ENCODE assay signal across 16 mouse cellular contexts in genomic region chr5:115976446-115976845, GRCm38 (mm10). TPM values are rescaled to one million over a fixed set of nuclear protein-coding genes. Genes with fewer than 3 reads are reported as not detected.
DNase-seq lines count a peak whose midpoint lies in the region; ATAC-seq and TF ChIP-seq lines count a peak whose summit lies in the region.
"Had no signal": no experiment of that assay in that cellular context is flagged by ENCODE, and none has a peak within 500 bp of the region (broad histone marks: within the 10 kb centered on the region; RNA-seq: fewer than 3 reads in every experiment).

No protein-coding gene starts in this region.

- no peak overlapping the region for H3K4me3 ChIP-seq in kidney, embryonic 16.5 days (ENCODE audit: low read length)
- H3K4me3 ChIP-seq in lung, embryonic 15.5 days: no peak overlapping the region
- H3K4me3 ChIP-seq in lung, adult 2 months (replicated peaks; ENCODE audit: extremely low read depth, low read depth, low read length): no peak overlapping the region
- H3K4me3 ChIP-seq in stomach, embryonic 15.5 days (replicated peaks): no peak overlapping the region
- no peak overlapping the region for H3K4me3 ChIP-seq in stomach, postnatal 0 days (ENCODE audit: low read depth, low read length)
- H3K4me3 ChIP-seq: embryonic facial prominence, embryonic 10.5 days; forebrain, embryonic 13.5 days; heart, adult 2 months; heart, embryonic 15.5 days had no signal

- H3K4me2 ChIP-seq in kidney, embryonic 16.5 days (replicated peaks; ENCODE audit: low read depth, low read length): no peak overlapping the region
- no peak overlapping the region for H3K4me2 ChIP-seq in lung, embryonic 15.5 days
- H3K4me2 ChIP-seq in stomach, embryonic 15.5 days: no peak overlapping the region
- H3K4me2 ChIP-seq in stomach, postnatal 0 days (replicated peaks; ENCODE audit: low read depth): no peak overlapping the region
- H3K4me2 ChIP-seq: forebrain, embryonic 13.5 days; heart, embryonic 11.5 days had no signal

- TF ChIP-seq EP300 in stomach, postnatal 0 days (optimal IDR thresholded peaks at IDR 0.05): no peak

- ATAC-seq in kidney, embryonic 16.5 days (ENCODE audit: low FRiP score, low TSS enrichment): no peak
- ATAC-seq in lung, embryonic 15.5 days (ENCODE audit: borderline replicate concordance, extremely low read depth, low FRiP score, low TSS enrichment): no peak
- ATAC-seq in stomach, embryonic 15.5 days (ENCODE audit: insufficient read depth, low FRiP score, low read depth): no peak
- ATAC-seq in stomach, postnatal 0 days (ENCODE audit: low FRiP score, low TSS enrichment): no peak
- ATAC-seq: forebrain, embryonic 13.5 days; forebrain, postnatal 0 days had no signal

- H3K36me3 ChIP-seq in kidney, embryonic 16.5 days (ENCODE audit: insufficient read depth, low read length): peaks cover 22% of the 10 kb centered on the region
- H3K36me3 ChIP-seq in lung, embryonic 15.5 days: peaks cover 21% of the 10 kb centered on the region
- peaks cover 10% of the 10 kb centered on the region; the same call in 1 of the 2 replicates for H3K36me3 ChIP-seq in stomach, embryonic 15.5 days
- H3K36me3 ChIP-seq in stomach, postnatal 0 days (ENCODE audit: control insufficient read depth, insufficient read depth, low read length): no peaks in the 10 kb centered on the region

- peak overlapping the region; percentile 29; the same call in 1 of the 2 replicates for H3K27ac ChIP-seq in kidney, embryonic 16.5 days (ENCODE audit: low read length)
- peak overlapping the region; percentile 72; the same call in 1 of the 2 replicates for H3K27ac ChIP-seq in lung, embryonic 15.5 days
- 0 out of 2 replicates have a peak overlapping the region, but pooled peaks have one; percentile 1 for H3K27ac ChIP-seq in stomach, embryonic 15.5 days
- no peak overlapping the region for H3K27ac ChIP-seq in stomach, postnatal 0 days (replicated peaks)
- H3K27ac ChIP-seq: embryonic facial prominence, embryonic 10.5 days; forebrain, embryonic 13.5 days had no signal

- DNase-seq in kidney, postnatal 36 days: no peak
- DNase-seq in lung, adult 2 months: no peak
- no peak for DNase-seq in stomach, postnatal 0 days (ENCODE audit: low spot score)
- DNase-seq: cerebellum, adult 18-20 months; cerebellum, postnatal 10 days; forebrain, postnatal 0 days; gastrocnemius, postnatal 14 days; heart, adult 2 months; heart, postnatal 14 days had no signal

- H3K27me3 ChIP-seq in kidney, embryonic 16.5 days (ENCODE audit: insufficient read depth, low read length): no peaks in the 10 kb centered on the region
- H3K27me3 ChIP-seq in lung, embryonic 15.5 days: no peaks in the 10 kb centered on the region
- no peaks in the 10 kb centered on the region for H3K27me3 ChIP-seq in stomach, embryonic 15.5 days (replicated peaks)
- no peaks in the 10 kb centered on the region for H3K27me3 ChIP-seq in stomach, postnatal 0 days (ENCODE audit: control insufficient read depth, insufficient read depth, low read length)
- H3K27me3 ChIP-seq: forebrain, embryonic 13.5 days; heart, embryonic 15.5 days had no signal

- 94% methylated on average over 5 of the region's 5 CpGs for WGBS in kidney, embryonic 16.5 days
- 86% methylated on average over 5 of the region's 5 CpGs for WGBS in lung, embryonic 15.5 days
- WGBS in lung, adult 2 months: 89% methylated on average over 5 of the region's 5 CpGs
- WGBS in stomach, embryonic 15.5 days: 93% methylated on average over 5 of the region's 5 CpGs
- WGBS in stomach, postnatal 0 days: 74% methylated on average over 5 of the region's 5 CpGs

- TF ChIP-seq POLR2A in lung, adult 2 months (IDR thresholded peaks at IDR 0.05; ENCODE audit: borderline replicate concordance, extremely low read depth, low read depth, low read length): no peak

- H3K9ac ChIP-seq in kidney, embryonic 16.5 days (replicated peaks; ENCODE audit: low read length): no peak overlapping the region
- no peak overlapping the region for H3K9ac ChIP-seq in lung, embryonic 15.5 days
- no peak overlapping the region for H3K9ac ChIP-seq in stomach, embryonic 15.5 days
- H3K9ac ChIP-seq in stomach, postnatal 0 days (ENCODE audit: low read length): no peak overlapping the region
- H3K9ac ChIP-seq: forebrain, embryonic 13.5 days; forebrain, postnatal 0 days; heart, embryonic 15.5 days had no signal

- TF ChIP-seq CTCF in lung, adult 2 months (IDR thresholded peaks at IDR 0.05; ENCODE audit: insufficient read depth, low read length): no peak
- TF ChIP-seq CTCF in stomach, postnatal 0 days (IDR thresholded peaks at IDR 0.05; ENCODE audit: low read depth): no peak

- H3K9me3 ChIP-seq in kidney, embryonic 16.5 days (ENCODE audit: low read length): no peaks in the 10 kb centered on the region
- H3K9me3 ChIP-seq in lung, embryonic 15.5 days: no peaks in the 10 kb centered on the region
- no peaks in the 10 kb centered on the region for H3K9me3 ChIP-seq in stomach, embryonic 15.5 days
- no peaks in the 10 kb centered on the region for H3K9me3 ChIP-seq in stomach, postnatal 0 days (ENCODE audit: control insufficient read depth, low read length)
- H3K9me3 ChIP-seq: embryonic facial prominence, embryonic 10.5 days; forebrain, embryonic 13.5 days; heart, embryonic 15.5 days had no signal

- H3K4me1 ChIP-seq in kidney, embryonic 16.5 days (ENCODE audit: insufficient read depth, low read length): peaks cover 32% of the 10 kb centered on the region
- peaks cover 6% of the 10 kb centered on the region for H3K4me1 ChIP-seq in lung, embryonic 15.5 days
- peaks cover 11% of the 10 kb centered on the region for H3K4me1 ChIP-seq in lung, adult 2 months (ENCODE audit: control insufficient read depth, insufficient read depth, low read length)
- 0 out of 2 replicates have a peak, but pooled peaks cover 4% of the 10 kb centered on the region for H3K4me1 ChIP-seq in stomach, embryonic 15.5 days
- H3K4me1 ChIP-seq in stomach, postnatal 0 days (replicated peaks; ENCODE audit: control insufficient read depth, insufficient read depth): peaks cover 3% of the 10 kb centered on the region; the same call in 1 of the 2 replicates
- H3K4me1 ChIP-seq: forebrain, embryonic 13.5 days; heart, embryonic 15.5 days had no signal

RNA-seq across cellular contexts. Expression of gene Prkab1, which starts 47.9 kb away (rescaled TPM):
- polyA plus RNA-seq in kidney, embryonic 16.5 days (2015; fragmentation: Nextera tagmentation; extraction: Ambion mirVana): 83.5 and 92.1 TPM in 2 replicates
- polyA plus RNA-seq in lung, embryonic 15.5 days (2015; fragmentation: Nextera tagmentation; extraction: Ambion mirVana): 66.8 and 74.3 TPM in 2 replicates
- 77.3 and 92.5 TPM in 2 replicates for polyA plus RNA-seq in lung, adult 2 months (2012; rRNA removed)
- polyA plus RNA-seq in stomach, embryonic 15.5 days (2015; fragmentation: Nextera tagmentation; extraction: Ambion mirVana): 66.0 and 70.9 TPM in 2 replicates
- polyA plus RNA-seq in stomach, postnatal 0 days (2015; fragmentation: Nextera tagmentation; extraction: Ambion mirVana): 56.6 and 65.0 TPM in 2 replicates
